Mouse (Mus musculus): Measurements from ENCODE around the gene Glg1. TPM values are rescaled to one million over a fixed set of nuclear protein-coding genes. Genes with fewer than 3 reads are reported as not detected.
"Not testable (repeated sequence)": the region's sequence is repeated elsewhere in the genome, so short reads cannot be mapped to it uniquely, and the experiment has no call there.

Glg1 gene
- polyA plus RNA-seq, 1 experiment from 2014 or later, result 75.3 TPM

DNA sequence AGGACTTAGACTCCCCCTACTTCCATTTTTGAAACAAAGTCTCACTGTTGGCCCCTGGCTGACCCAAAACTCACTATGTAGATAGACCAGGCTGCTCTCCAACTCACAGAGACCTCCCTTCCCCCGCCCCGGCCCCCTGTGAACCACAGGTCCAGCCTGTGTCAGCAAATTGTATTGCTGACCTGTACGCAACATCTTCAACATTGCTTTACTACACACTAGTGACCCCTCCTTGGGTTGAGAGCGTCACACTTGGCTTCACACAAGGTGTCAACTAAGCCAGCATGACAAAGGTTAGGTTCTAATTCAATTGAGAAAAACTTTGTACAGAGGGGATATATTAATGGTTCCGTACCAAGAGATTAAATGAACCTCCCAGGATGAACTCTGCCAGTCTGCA lies 1.2 kb upstream of the Glg1 start:
- H3K27ac ChIP-seq (ENCODE audit: low read depth, low read length), result no peak overlapping the region
- no peak for ATAC-seq (ENCODE audit: low FRiP score)

DNA sequence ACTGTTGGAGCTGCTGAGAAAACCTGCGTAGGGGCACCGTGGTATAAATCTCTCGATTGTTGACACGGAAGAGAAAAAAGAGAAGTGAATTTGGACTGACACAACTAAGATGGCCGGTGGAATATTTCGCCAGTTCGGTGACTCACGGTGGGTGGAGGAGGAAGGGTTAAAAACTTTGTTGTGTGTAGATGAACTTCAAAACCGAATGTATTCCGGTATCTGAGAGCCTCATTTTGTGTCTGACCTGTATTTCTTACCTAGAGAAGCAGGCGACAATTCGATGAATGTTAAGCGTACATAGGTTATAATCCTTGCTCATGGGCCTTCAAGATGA lies 359 bp upstream of the Glg1 start:
- Histone ChIP-seq H3K27ac (ENCODE audit: low read depth, low read length) (no peak overlapping the region), H3K9me3 (ENCODE audit: control insufficient read depth, low read length) (no peaks in the 10 kb centered on the region), H3K4me2 (replicated peaks; ENCODE audit: low read depth, low read length) (peak overlapping the region; percentile 52), H3K9ac (ENCODE audit: low read depth, low read length) (peak overlapping the region; percentile 89), H3K27me3 (ENCODE audit: control insufficient read depth, insufficient read depth, low read length) (no peaks in the 10 kb centered on the region), H3K4me3 (ENCODE audit: low read depth, low read length) (peak overlapping the region; percentile 86), H3K36me3 (ENCODE audit: control insufficient read depth, insufficient read depth, low read length) (no peaks in the 10 kb centered on the region), H3K4me1 (replicated peaks; ENCODE audit: control insufficient read depth, insufficient read depth, low read length) (no peaks in the 10 kb centered on the region)
- peak; percentile 3; the same call in 1 of the 2 replicates for ATAC-seq (ENCODE audit: low FRiP score)
- no peak for DNase-seq (ENCODE audit: low spot score)
- WGBS, result 12% methylated on average over 13 of the region's 13 CpGs

More for the DNA sequence above, 1.2 kb upstream of the Glg1 start:
- H3K27me3 ChIP-seq (ENCODE audit: control insufficient read depth, insufficient read depth, low read length), result no peaks in the 10 kb centered on the region
- H3K4me2 ChIP-seq (replicated peaks; ENCODE audit: low read depth, low read length), result no peak overlapping the region
- no peak for DNase-seq (ENCODE audit: low spot score)
- WGBS, result 95% methylated on average over 5 of the region's 5 CpGs
- H3K9ac ChIP-seq (ENCODE audit: low read depth, low read length), result no peak overlapping the region
- no peaks in the 10 kb centered on the region for H3K9me3 ChIP-seq (ENCODE audit: control insufficient read depth, low read length)
- H3K36me3 ChIP-seq (ENCODE audit: control insufficient read depth, insufficient read depth, low read length), result no peaks in the 10 kb centered on the region
- H3K4me3 ChIP-seq (ENCODE audit: low read depth, low read length), result no peak overlapping the region
- H3K4me1 ChIP-seq (replicated peaks; ENCODE audit: control insufficient read depth, insufficient read depth, low read length), result no peaks in the 10 kb centered on the region

DNA sequence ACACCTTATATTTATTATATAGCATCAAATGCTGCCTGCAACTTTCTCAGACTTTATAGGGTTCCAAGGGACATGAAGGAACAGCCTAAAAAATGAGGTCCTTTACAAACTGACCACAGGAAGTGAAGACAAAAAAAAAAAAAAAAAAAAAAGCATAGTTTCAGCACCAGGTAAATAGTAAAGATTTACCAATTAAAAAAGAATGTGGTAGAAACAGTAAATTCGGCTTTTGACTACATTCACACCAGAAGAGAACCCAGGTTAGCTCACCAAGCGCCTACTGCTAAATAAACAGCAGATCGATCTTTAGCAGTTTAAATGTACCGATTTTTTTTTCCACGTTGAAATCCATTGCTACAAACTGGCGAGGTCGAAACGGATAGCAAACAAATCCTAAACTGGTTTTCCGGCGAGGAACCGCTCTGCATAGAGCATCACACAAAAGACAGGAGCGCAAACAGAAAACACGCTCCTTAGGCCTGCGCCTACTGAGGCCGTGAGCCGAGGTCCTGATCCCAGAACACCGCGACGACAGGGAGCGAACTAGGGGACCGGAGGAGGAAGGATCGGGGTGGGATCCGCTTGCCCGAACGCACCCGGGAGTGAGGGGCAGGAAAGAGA lies 896 bp downstream of the Glg1 start:
- Histone ChIP-seq H3K27ac (ENCODE audit: low read depth, low read length) (peak overlapping the region; percentile 95), H3K27me3 (ENCODE audit: control insufficient read depth, insufficient read depth, low read length) (no peaks in the 10 kb centered on the region), H3K4me2 (replicated peaks; ENCODE audit: low read depth, low read length) (peak overlapping the region; percentile 52), H3K9me3 (ENCODE audit: control insufficient read depth, low read length) (no peaks in the 10 kb centered on the region), H3K4me3 (ENCODE audit: low read depth, low read length) (peak overlapping the region; percentile 86), H3K36me3 (ENCODE audit: control insufficient read depth, insufficient read depth, low read length) (no peaks in the 10 kb centered on the region), H3K9ac (ENCODE audit: low read depth, low read length) (peak overlapping the region; percentile 89), H3K4me1 (replicated peaks; ENCODE audit: control insufficient read depth, insufficient read depth, low read length) (no peaks in the 10 kb centered on the region)
- WGBS, result under 1% methylated on average over 25 of the region's 26 CpGs
- ATAC-seq (ENCODE audit: low FRiP score) (peak; percentile 77), DNase-seq (ENCODE audit: low spot score) (no peak)

DNA sequence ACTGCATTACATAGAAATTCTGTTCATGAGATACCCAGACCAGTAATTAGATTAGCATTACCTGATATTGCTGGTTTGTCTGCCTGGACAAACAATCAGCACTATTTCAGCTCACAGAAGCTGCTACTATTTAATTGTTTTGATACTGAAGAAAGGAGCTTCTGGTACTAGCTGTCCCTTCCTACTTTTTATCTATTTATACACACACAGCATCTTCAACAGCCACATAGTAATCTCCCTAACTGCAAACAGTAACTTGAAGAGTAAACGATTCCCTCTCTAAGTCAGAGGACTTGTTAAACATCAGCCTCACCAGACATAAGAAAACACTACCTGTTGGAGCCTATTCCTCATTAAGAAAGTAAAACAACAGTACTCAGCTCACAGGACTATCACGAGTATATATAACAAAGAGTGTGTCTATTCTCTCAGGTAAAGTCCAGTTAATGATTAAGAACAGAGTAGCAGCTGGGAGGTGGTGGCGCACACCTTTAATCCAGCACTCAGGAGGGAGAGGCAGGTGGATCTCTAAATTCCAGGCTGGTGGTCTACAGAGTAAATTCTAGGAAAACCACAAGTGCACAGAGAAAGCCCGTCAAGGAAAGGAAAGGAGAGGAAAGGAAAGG lies 6.4 kb downstream of the Glg1 start:
- DNase-seq (ENCODE audit: low spot score) (no peak), ATAC-seq (ENCODE audit: low FRiP score) (no peak)
- Histone ChIP-seq H3K4me2 (replicated peaks; ENCODE audit: low read depth, low read length) (no peak overlapping the region), H3K36me3 (ENCODE audit: control insufficient read depth, insufficient read depth, low read length) (no peaks in the 10 kb centered on the region), H3K4me3 (ENCODE audit: low read depth, low read length) (no peak overlapping the region), H3K9me3 (ENCODE audit: control insufficient read depth, low read length) (no peaks in the 10 kb centered on the region), H3K9ac (ENCODE audit: low read depth, low read length) (no peak overlapping the region), H3K27ac (ENCODE audit: low read depth, low read length) (no peak overlapping the region), H3K27me3 (ENCODE audit: control insufficient read depth, insufficient read depth, low read length) (no peaks in the 10 kb centered on the region), H3K4me1 (replicated peaks; ENCODE audit: control insufficient read depth, insufficient read depth, low read length) (no peaks in the 10 kb centered on the region)
- WGBS, result 91% methylated on average over 4 of the region's 4 CpGs

DNA sequence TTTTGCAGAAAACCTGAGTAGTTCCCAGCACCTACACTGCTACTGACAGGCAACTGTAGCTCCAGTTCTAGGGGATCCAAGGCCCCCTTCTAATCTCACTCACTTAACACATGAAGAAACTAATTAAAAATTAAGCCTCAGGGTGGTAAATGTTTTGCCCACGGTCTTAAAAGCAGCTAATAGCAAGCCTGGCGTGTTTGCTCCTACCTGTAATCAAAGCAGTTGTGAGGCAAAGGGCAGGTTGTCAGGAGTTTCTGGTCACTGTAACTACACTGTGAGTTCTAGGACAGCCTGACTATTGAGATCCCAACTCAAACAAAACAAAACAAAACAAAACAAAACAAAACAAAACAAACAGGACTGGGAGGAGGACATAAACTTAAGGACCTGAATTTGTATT lies 8.9 kb downstream of the Glg1 start:
- H3K36me3 ChIP-seq (ENCODE audit: control insufficient read depth, insufficient read depth, low read length), result no peaks in the 10 kb centered on the region
- no peak overlapping the region for H3K9ac ChIP-seq (ENCODE audit: low read depth, low read length)
- H3K4me2 ChIP-seq (replicated peaks; ENCODE audit: low read depth, low read length), result no peak overlapping the region
- no peaks in the 10 kb centered on the region for H3K27me3 ChIP-seq (ENCODE audit: control insufficient read depth, insufficient read depth, low read length)
- no peaks in the 10 kb centered on the region for H3K4me1 ChIP-seq (replicated peaks; ENCODE audit: control insufficient read depth, insufficient read depth, low read length)
- no peak for DNase-seq (ENCODE audit: low spot score)
- ATAC-seq (ENCODE audit: low FRiP score), result no peak
- H3K4me3 ChIP-seq (ENCODE audit: low read depth, low read length), result no peak overlapping the region
- H3K27ac ChIP-seq (ENCODE audit: low read depth, low read length), result no peak overlapping the region
- 71% methylated on average over 2 of the region's 2 CpGs for WGBS
- H3K9me3 ChIP-seq (ENCODE audit: control insufficient read depth, low read length), result no peaks in the 10 kb centered on the region

DNA sequence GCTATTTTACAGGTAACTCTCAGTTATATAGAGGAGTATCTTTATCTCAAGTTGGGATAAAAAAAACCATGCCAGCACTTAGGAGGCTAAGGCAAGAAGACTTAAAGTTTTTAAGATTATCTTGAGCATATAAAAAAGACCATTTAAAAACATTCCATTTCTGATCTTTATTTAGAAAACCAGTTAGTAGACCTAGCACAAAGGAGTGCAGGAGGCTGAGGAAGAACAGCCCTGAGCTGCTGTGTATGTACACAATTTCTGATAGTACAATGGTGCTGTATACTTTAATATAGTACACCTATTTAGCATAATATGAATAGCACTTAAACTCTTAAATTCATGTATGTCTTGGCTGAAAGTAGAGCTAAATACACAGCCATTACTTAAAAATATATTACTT lies 10.9 kb downstream of the Glg1 start:
- H3K4me1 ChIP-seq (replicated peaks; ENCODE audit: control insufficient read depth, insufficient read depth, low read length), result no peaks in the 10 kb centered on the region
- H3K9ac ChIP-seq (ENCODE audit: low read depth, low read length), result no peak overlapping the region
- no peak for DNase-seq (ENCODE audit: low spot score)
- ATAC-seq (ENCODE audit: low FRiP score), result no peak
- no peak overlapping the region for H3K27ac ChIP-seq (ENCODE audit: low read depth, low read length)
- H3K4me3 ChIP-seq (ENCODE audit: low read depth, low read length), result no peak overlapping the region
- no peaks in the 10 kb centered on the region for H3K9me3 ChIP-seq (ENCODE audit: control insufficient read depth, low read length)
- no peaks in the 10 kb centered on the region for H3K27me3 ChIP-seq (ENCODE audit: control insufficient read depth, insufficient read depth, low read length)
- H3K4me2 ChIP-seq (replicated peaks; ENCODE audit: low read depth, low read length), result no peak overlapping the region
- no peaks in the 10 kb centered on the region for H3K36me3 ChIP-seq (ENCODE audit: control insufficient read depth, insufficient read depth, low read length)

DNA sequence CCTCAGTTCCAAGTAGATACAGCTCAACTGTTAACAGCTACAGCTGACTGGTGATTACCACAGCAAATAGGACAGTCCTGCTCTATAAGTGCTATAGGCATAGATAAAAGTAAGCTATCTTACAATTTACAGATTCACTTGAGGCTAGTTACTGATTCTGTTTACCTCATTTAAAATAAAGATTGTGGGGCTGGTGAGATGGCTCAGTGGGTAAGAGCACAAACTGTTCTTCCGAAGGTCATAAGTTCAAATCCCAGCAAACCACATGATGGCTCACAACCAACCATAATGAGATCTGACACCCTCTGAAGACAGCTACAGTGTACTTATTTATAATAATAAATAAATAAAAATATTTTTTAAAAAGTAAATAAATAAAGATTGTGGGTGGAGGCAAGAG lies 12.2 kb downstream of the Glg1 start:
- H3K36me3 ChIP-seq (ENCODE audit: control insufficient read depth, insufficient read depth, low read length); H3K4me1 ChIP-seq (replicated peaks; ENCODE audit: control insufficient read depth, insufficient read depth, low read length); H3K4me2 ChIP-seq (replicated peaks; ENCODE audit: low read depth, low read length); DNase-seq (ENCODE audit: low spot score); H3K9ac ChIP-seq (ENCODE audit: low read depth, low read length); H3K4me3 ChIP-seq (ENCODE audit: low read depth, low read length); H3K27me3 ChIP-seq (ENCODE audit: control insufficient read depth, insufficient read depth, low read length); ATAC-seq (ENCODE audit: low FRiP score); H3K27ac ChIP-seq (ENCODE audit: low read depth, low read length); H3K9me3 ChIP-seq (ENCODE audit: control insufficient read depth, low read length): not testable (repeated sequence)
- WGBS, result 100% methylated on average over 1 of the region's 1 CpGs

DNA sequence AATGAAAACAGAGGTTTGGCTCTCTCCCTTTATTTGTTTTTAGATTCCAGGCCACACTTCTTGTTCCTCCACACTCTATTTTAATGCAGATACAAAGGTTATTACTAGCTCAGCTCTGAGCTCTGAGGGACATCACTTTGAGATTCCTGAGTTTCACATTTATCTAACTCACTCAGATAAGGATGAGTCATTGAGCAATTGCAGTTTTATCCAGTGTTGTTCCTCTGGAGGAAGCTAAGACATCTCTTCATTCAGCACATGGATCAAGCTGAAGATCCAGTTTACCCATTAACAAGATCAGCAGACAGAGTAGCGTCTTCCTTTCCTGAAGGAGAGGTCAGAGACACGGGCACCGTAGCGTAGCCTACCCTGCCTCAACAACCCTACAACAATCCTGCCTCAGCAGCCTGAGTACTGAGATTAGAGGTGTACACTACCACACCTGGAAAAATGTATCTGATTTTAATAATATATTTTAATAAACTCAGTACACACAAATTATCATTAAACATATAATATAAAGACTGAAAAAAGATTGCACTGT lies 12.7 kb downstream of the Glg1 start:
- ATAC-seq (ENCODE audit: low FRiP score) (no peak), DNase-seq (ENCODE audit: low spot score) (no peak)
- H3K9ac ChIP-seq (ENCODE audit: low read depth, low read length), result no peak overlapping the region
- no peaks in the 10 kb centered on the region for H3K4me1 ChIP-seq (replicated peaks; ENCODE audit: control insufficient read depth, insufficient read depth, low read length)
- no peaks in the 10 kb centered on the region for H3K27me3 ChIP-seq (ENCODE audit: control insufficient read depth, insufficient read depth, low read length)
- no peak overlapping the region for H3K27ac ChIP-seq (ENCODE audit: low read depth, low read length)
- no peak overlapping the region for H3K4me3 ChIP-seq (ENCODE audit: low read depth, low read length)
- H3K36me3 ChIP-seq (ENCODE audit: control insufficient read depth, insufficient read depth, low read length), result no peaks in the 10 kb centered on the region
- no peak overlapping the region for H3K4me2 ChIP-seq (replicated peaks; ENCODE audit: low read depth, low read length)
- 90% methylated on average over 4 of the region's 4 CpGs for WGBS
- H3K9me3 ChIP-seq (ENCODE audit: control insufficient read depth, low read length), result no peaks in the 10 kb centered on the region

DNA sequence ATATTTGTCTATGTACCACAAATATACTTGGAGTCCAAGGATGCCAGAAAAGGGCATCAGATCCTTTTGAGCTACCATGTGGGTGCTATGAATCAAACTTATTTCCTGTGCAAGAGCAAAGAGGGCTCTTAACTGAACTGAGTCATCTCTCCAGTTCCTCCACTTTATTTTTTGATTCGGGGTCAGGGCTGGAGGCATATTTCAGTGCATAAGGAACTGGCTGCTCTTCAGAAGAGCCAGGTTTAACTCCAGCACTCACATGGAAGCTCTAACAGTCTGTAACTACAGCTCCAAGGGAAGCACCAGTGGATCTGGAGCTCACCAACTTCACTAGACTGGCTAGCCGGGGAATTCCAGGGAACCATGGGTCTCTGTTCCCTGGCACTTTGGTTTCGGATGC lies 21.7 kb downstream of the Glg1 start:
- H3K4me1 ChIP-seq (replicated peaks; ENCODE audit: control insufficient read depth, insufficient read depth, low read length), result no peaks in the 10 kb centered on the region
- H3K27me3 ChIP-seq (ENCODE audit: control insufficient read depth, insufficient read depth, low read length), result no peaks in the 10 kb centered on the region
- H3K36me3 ChIP-seq (ENCODE audit: control insufficient read depth, insufficient read depth, low read length), result no peaks in the 10 kb centered on the region
- H3K9ac ChIP-seq (ENCODE audit: low read depth, low read length), result no peak overlapping the region
- no peak overlapping the region for H3K4me2 ChIP-seq (replicated peaks; ENCODE audit: low read depth, low read length)
- ATAC-seq (ENCODE audit: low FRiP score) (no peak), DNase-seq (ENCODE audit: low spot score) (no peak)
- H3K9me3 ChIP-seq (ENCODE audit: control insufficient read depth, low read length), result no peaks in the 10 kb centered on the region
- H3K4me3 ChIP-seq (ENCODE audit: low read depth, low read length), result no peak overlapping the region
- 77% methylated on average over 3 of the region's 3 CpGs for WGBS
- no peak overlapping the region for H3K27ac ChIP-seq (ENCODE audit: low read depth, low read length)
